ENCODE assay signal across 8 mouse cellular contexts in genomic region chr4:136470347-136471071, GRCm38 (mm10). TPM values are rescaled to one million over a fixed set of nuclear protein-coding genes. Genes with fewer than 3 reads are reported as not detected.
DNase-seq lines count a peak whose midpoint lies in the region; ATAC-seq and TF ChIP-seq lines count a peak whose summit lies in the region.

No protein-coding gene starts in this region.

- TF ChIP-seq CTCF in hindbrain, postnatal 0 days (IDR thresholded peaks at IDR 0.05; ENCODE audit: low read depth): no peak; the same call in 1 of the 2 replicates
- no peak for TF ChIP-seq CTCF in stomach, postnatal 0 days (IDR thresholded peaks at IDR 0.05; ENCODE audit: low read depth)

- peak; percentile 50; the same call in 1 of the 2 replicates for ATAC-seq in hindbrain, postnatal 0 days
- no peak for ATAC-seq in limb, embryonic 12.5 days (ENCODE audit: insufficient number of reproducible peaks, insufficient read depth, low FRiP score, low TSS enrichment, low read depth)
- ATAC-seq in midbrain, embryonic 12.5 days (ENCODE audit: low FRiP score, low read depth): peak; percentile 23; the same call in 1 of the 2 replicates
- ATAC-seq in stomach, postnatal 0 days (ENCODE audit: low FRiP score, low TSS enrichment): peak; percentile 32

- H3K4me3 ChIP-seq in hindbrain, postnatal 0 days (ENCODE audit: low read length): peak overlapping the region; percentile 58
- peak overlapping the region; percentile 89 for H3K4me3 ChIP-seq in limb, embryonic 12.5 days (replicated peaks)
- peak overlapping the region; percentile 75 for H3K4me3 ChIP-seq in midbrain, embryonic 12.5 days
- H3K4me3 ChIP-seq in stomach, postnatal 0 days (ENCODE audit: low read depth, low read length): peak overlapping the region; percentile 86

- H3K4me2 ChIP-seq in hindbrain, postnatal 0 days (ENCODE audit: low read depth, low read length): peak overlapping the region; percentile 74
- peak overlapping the region; percentile 71 for H3K4me2 ChIP-seq in limb, embryonic 12.5 days
- peak overlapping the region; percentile 70 for H3K4me2 ChIP-seq in midbrain, embryonic 12.5 days (replicated peaks)
- peak overlapping the region; percentile 72 for H3K4me2 ChIP-seq in stomach, postnatal 0 days (replicated peaks; ENCODE audit: low read depth)

- no peaks in the 10 kb centered on the region for H3K27me3 ChIP-seq in hindbrain, postnatal 0 days (ENCODE audit: insufficient read depth, low read length)
- H3K27me3 ChIP-seq in limb, embryonic 12.5 days: no peaks in the 10 kb centered on the region
- H3K27me3 ChIP-seq in midbrain, embryonic 12.5 days: peaks cover 9% of the 10 kb centered on the region
- no peaks in the 10 kb centered on the region for H3K27me3 ChIP-seq in stomach, postnatal 0 days (ENCODE audit: control insufficient read depth, insufficient read depth, low read length)

- peak overlapping the region; percentile 62 for H3K9ac ChIP-seq in hindbrain, postnatal 0 days (replicated peaks; ENCODE audit: low read length)
- peak overlapping the region; percentile 91 for H3K9ac ChIP-seq in limb, embryonic 12.5 days (replicated peaks)
- H3K9ac ChIP-seq in midbrain, embryonic 12.5 days (replicated peaks): peak overlapping the region; percentile 83
- H3K9ac ChIP-seq in stomach, postnatal 0 days (ENCODE audit: low read length): peak overlapping the region; percentile 90

- no peaks in the 10 kb centered on the region for H3K4me1 ChIP-seq in hindbrain, postnatal 0 days (ENCODE audit: insufficient read depth, low read length)
- peaks cover 34% of the 10 kb centered on the region for H3K4me1 ChIP-seq in limb, embryonic 12.5 days (replicated peaks)
- peaks cover 22% of the 10 kb centered on the region for H3K4me1 ChIP-seq in midbrain, embryonic 12.5 days
- peaks cover 6% of the 10 kb centered on the region; the same call in 1 of the 2 replicates for H3K4me1 ChIP-seq in stomach, postnatal 0 days (replicated peaks; ENCODE audit: control insufficient read depth, insufficient read depth)

- TF ChIP-seq EP300 in stomach, postnatal 0 days (optimal IDR thresholded peaks at IDR 0.05): no peak

- under 1% methylated on average over 54 of the region's 58 CpGs for WGBS in hindbrain, postnatal 0 days
- 0% methylated on average over 50 of the region's 58 CpGs for WGBS in limb, embryonic 12.5 days
- WGBS in midbrain, embryonic 12.5 days: under 1% methylated on average over 53 of the region's 58 CpGs
- WGBS in stomach, postnatal 0 days: under 1% methylated on average over 58 of the region's 58 CpGs

- no peaks in the 10 kb centered on the region for H3K9me3 ChIP-seq in hindbrain, postnatal 0 days (ENCODE audit: low read length)
- H3K9me3 ChIP-seq in limb, embryonic 12.5 days: no peaks in the 10 kb centered on the region
- H3K9me3 ChIP-seq in midbrain, embryonic 12.5 days: no peaks in the 10 kb centered on the region
- H3K9me3 ChIP-seq in stomach, postnatal 0 days (ENCODE audit: control insufficient read depth, low read length): no peaks in the 10 kb centered on the region

- DNase-seq in layer of hippocampus, postnatal 10 days (ENCODE audit: low spot score in 2 of 2): peak; percentile 44 to 64
- DNase-seq in layer of hippocampus, adult 9-10 months (ENCODE audit: low spot score): no peak
- peak; percentile 61 for DNase-seq in cerebellum, adult 9-10 months
- DNase-seq in gastrocnemius, adult 8-10 months (ENCODE audit: low spot score in 2 of 2): peak; percentile 9 to 11
- DNase-seq in hindbrain, postnatal 0 days (ENCODE audit: low spot score): peak; percentile 61
- peak; percentile 68 for DNase-seq in stomach, postnatal 0 days (ENCODE audit: low spot score)

- peak overlapping the region; percentile 89 for H3K27ac ChIP-seq in hindbrain, postnatal 0 days
- peak overlapping the region; percentile 98 for H3K27ac ChIP-seq in limb, embryonic 12.5 days
- H3K27ac ChIP-seq in midbrain, embryonic 12.5 days (replicated peaks): peak overlapping the region; percentile 95
- peak overlapping the region; percentile 98 for H3K27ac ChIP-seq in stomach, postnatal 0 days (replicated peaks)

- H3K36me3 ChIP-seq in hindbrain, postnatal 0 days (ENCODE audit: insufficient read depth, low read length): no peaks in the 10 kb centered on the region
- peaks cover 3% of the 10 kb centered on the region; the same call in 1 of the 2 replicates for H3K36me3 ChIP-seq in limb, embryonic 12.5 days
- H3K36me3 ChIP-seq in midbrain, embryonic 12.5 days: no peaks in the 10 kb centered on the region
- H3K36me3 ChIP-seq in stomach, postnatal 0 days (ENCODE audit: control insufficient read depth, insufficient read depth, low read length): no peaks in the 10 kb centered on the region

RNA-seq across cellular contexts. Expression of gene Luzp1, which starts 0.9 kb away (rescaled TPM):
- 10 to 100 TPM; 47.3 to 50.2 TPM for total RNA-seq in layer of hippocampus, postnatal 10 days (2021)
- 10 to 100 TPM in 3 of 4 experiments, 1 to 10 TPM in 1; 8.6 to 15.2 (median 13.5) TPM for total RNA-seq in gastrocnemius, adult 8-10 months (2022)
- total RNA-seq in hindbrain, postnatal 0 days (2014; rRNA removed): 15.6 and 18.3 TPM in 2 replicates
- 71.4 and 76.4 TPM in 2 replicates for polyA plus RNA-seq in hindbrain, postnatal 0 days (2015; fragmentation: Nextera tagmentation; extraction: Ambion mirVana)
- polyA plus RNA-seq in limb, embryonic 12.5 days (2016; fragmentation: Nextera tagmentation; extraction: Ambion mirVana): 131 and 144 TPM in 2 replicates
- 88.0 and 97.0 TPM in 2 replicates for polyA plus RNA-seq in midbrain, embryonic 12.5 days (2016; fragmentation: Nextera tagmentation; extraction: Ambion mirVana)
- 54.6 and 67.8 TPM in 2 replicates for polyA plus RNA-seq in stomach, postnatal 0 days (2015; fragmentation: Nextera tagmentation; extraction: Ambion mirVana)

RNA-seq across cellular contexts. Expression of gene 6030445D17Rik, which starts 8.5 kb away (rescaled TPM):
- under 1 TPM; 0.62 TPM for total RNA-seq in layer of hippocampus, postnatal 10 days (2021)
- under 1 TPM in 3 of 4 experiments, not detected in 1; 0.16 to 0.27 (median 0.27) TPM for total RNA-seq in gastrocnemius, adult 8-10 months (2022)
- total RNA-seq in hindbrain, postnatal 0 days (2014; rRNA removed): 0.29 and 1.0 TPM in 2 replicates
- polyA plus RNA-seq in hindbrain, postnatal 0 days (2015; fragmentation: Nextera tagmentation; extraction: Ambion mirVana): 0.16 and 0.37 TPM in 2 replicates
- 0.19 TPM in 1 of 2 replicates, not detected in the other for polyA plus RNA-seq in limb, embryonic 12.5 days (2016; fragmentation: Nextera tagmentation; extraction: Ambion mirVana)
- 0.13 and 0.17 TPM in 2 replicates for polyA plus RNA-seq in midbrain, embryonic 12.5 days (2016; fragmentation: Nextera tagmentation; extraction: Ambion mirVana)
- 0.33 and 0.40 TPM in 2 replicates for polyA plus RNA-seq in stomach, postnatal 0 days (2015; fragmentation: Nextera tagmentation; extraction: Ambion mirVana)

RNA-seq across cellular contexts. Expression of gene Htr1d, which starts 47.2 kb away (rescaled TPM):
- total RNA-seq in layer of hippocampus, postnatal 10 days (2021): 1 to 10 TPM in 1 of 2 experiments, under 1 TPM in 1; 0.98 to 1.3 TPM
- not detected for total RNA-seq in gastrocnemius, adult 8-10 months (2022)
- 2.7 and 3.7 TPM in 2 replicates for total RNA-seq in hindbrain, postnatal 0 days (2014; rRNA removed)
- polyA plus RNA-seq in hindbrain, postnatal 0 days (2015; fragmentation: Nextera tagmentation; extraction: Ambion mirVana): 3.6 and 4.0 TPM in 2 replicates
- polyA plus RNA-seq in limb, embryonic 12.5 days (2016; fragmentation: Nextera tagmentation; extraction: Ambion mirVana): 0.11 and 0.17 TPM in 2 replicates
- polyA plus RNA-seq in midbrain, embryonic 12.5 days (2016; fragmentation: Nextera tagmentation; extraction: Ambion mirVana): 0.06 and 0.68 TPM in 2 replicates
- polyA plus RNA-seq in stomach, postnatal 0 days (2015; fragmentation: Nextera tagmentation; extraction: Ambion mirVana): 0.06 and 0.34 TPM in 2 replicates
